Mouse (Mus musculus): Measurements from ENCODE around the gene Uchl3.

- TF ChIP-seq CTCF (conservative IDR thresholded peaks at IDR 0.05; ENCODE audit: insufficient read depth, insufficient read length, low read depth, low read length) (no peak), POLR2A (IDR thresholded peaks at IDR 0.05; ENCODE audit: low read depth, low read length) (no peak)
Measured at GRCm38 (mm10) chr14:101666056-101666455, 12.3 kb downstream of the Uchl3 start.

Measured in kidney, adult 2 months (tissue).